Mouse (Mus musculus) embryo, embryonic 11 days (tissue): ENCODE results near the gene Myom3.

Source experiments
- DNase-seq: peaks from one replicate; pipeline ENCODE4 v3.0.0-alpha.2; 2015

The Myom3 gene

GRCm38 (mm10) chr4:135762251-135762906, 2.9 kb downstream of the Myom3 start:
- DNase-seq, result peak; percentile 84

- no peak for DNase-seq
Measured at GRCm38 (mm10) chr4:135764700-135765099, 5.2 kb downstream of the Myom3 start.

GRCm38 (mm10) chr4:135765707-135766106, 6.2 kb downstream of the Myom3 start:
- DNase-seq, result no peak

DNA sequence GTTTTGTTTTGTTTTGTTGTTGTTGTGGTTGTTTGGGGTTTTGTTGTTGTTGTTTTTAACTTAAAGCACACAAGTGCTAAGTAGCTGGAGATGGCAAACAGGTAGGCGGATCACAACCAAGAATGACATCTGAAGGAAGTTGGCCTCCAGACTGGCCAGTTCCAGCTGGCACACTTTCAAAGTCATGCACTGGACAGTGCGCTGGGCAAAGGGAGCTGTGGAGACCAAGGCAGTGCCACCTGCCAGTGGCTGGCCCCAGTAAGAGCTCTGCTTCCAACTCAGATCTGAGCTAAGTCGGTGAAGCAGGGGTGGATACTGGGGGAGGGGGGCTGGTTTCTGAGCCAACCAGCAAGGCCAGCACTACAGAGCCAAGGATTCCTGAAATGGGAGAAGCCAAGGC, 7.5 kb downstream of the Myom3 start:
- no peak for DNase-seq

- peak; percentile 61 for DNase-seq
Measured at GRCm38 (mm10) chr4:135768572-135769526, 9.3 kb downstream of the Myom3 start.

- no peak for DNase-seq
Measured at GRCm38 (mm10) chr4:135770611-135771305, 11.2 kb downstream of the Myom3 start.

- no peak for DNase-seq
Measured at GRCm38 (mm10) chr4:135771592-135771991, 12.1 kb downstream of the Myom3 start.

- no peak for DNase-seq
Measured at GRCm38 (mm10) chr4:135772671-135773070, 13.2 kb downstream of the Myom3 start.

DNA sequence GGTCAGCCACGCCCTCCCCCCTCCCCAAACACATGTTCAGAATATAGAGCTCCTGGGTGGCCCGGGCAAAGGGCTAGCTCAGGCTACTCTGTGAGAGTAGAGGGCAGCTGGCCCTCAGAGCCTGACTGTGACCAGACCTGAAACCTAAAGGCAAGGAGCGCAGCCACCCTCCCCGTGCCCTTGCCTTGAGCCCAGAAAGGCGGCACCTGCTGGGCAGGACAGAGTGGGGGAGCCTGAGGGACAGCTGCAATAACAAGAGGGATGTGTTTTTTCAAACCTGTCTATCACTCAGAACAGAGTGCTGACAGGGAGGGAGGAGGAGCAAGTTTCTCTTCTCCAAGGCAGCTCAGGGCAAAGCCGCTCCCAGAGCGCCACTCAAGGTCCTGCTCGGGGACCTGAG, 15.0 kb downstream of the Myom3 start:
- no peak for DNase-seq

DNA sequence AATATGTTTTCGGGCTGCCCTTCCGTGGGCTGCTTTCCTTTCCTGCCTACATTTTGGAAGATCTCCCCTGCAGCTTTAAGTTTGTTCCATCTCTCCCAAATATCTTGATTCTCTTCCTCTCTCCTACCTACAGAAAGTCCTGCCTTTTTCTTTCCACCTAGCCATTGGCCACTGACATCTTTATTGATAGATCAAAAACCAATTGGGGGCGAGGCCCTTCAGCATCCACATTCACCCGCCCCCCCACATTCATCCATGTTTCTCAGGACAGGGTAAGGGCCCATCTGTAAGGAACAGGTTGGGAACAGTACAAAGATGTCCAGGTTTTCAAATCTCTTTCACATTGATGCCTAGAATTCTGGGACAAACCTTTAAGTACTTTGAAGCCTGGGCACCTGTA, 17.3 kb downstream of the Myom3 start:
- DNase-seq, result no peak

- DNase-seq, result no peak
Measured at GRCm38 (mm10) chr4:135779661-135780060, 20.1 kb downstream of the Myom3 start.

GRCm38 (mm10) chr4:135780255-135780654, 20.7 kb downstream of the Myom3 start:
- no peak for DNase-seq

DNA sequence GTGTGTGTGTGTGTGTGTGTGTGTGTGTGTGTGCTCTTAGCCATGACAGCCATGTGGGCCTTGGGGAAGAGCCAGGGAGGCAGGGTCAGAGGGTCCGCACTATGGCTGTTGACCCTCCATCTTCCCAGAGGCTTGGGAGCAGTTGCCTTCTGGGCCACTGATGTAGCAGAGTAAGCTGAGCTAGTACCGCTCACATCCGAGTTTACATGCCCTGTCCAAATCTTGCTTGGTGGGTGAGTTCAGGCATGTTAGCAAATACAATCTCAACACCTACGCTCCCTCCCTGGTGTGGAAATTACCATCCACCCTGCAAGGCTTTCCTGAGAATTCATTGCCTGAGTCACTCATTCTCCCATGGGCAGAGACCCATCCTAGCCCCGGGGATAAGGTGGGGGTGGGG, 21.8 kb downstream of the Myom3 start:
- DNase-seq, result no peak

GRCm38 (mm10) chr4:135786581-135786980, 27.1 kb downstream of the Myom3 start:
- no peak for DNase-seq

- no peak for DNase-seq
Measured at GRCm38 (mm10) chr4:135787271-135787670, 27.8 kb downstream of the Myom3 start.

DNA sequence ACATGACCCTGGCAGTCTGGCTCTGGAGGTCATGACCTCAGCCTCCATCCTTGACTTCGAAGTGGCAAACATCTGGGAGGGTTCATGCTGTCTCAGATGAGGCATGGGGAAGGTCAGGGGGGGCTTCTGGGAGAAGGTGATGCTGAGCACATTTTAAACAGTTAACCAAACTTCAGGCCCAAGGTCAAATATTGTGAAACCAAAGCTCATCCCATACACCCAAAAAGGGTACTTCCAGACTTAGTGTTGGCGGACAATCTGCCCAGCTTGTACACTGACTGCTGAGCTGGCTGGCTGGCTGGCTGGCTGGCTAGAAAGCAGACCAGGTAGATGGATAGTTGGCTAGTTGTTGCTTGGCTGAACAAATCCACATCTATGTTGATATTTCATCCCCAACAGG, 29.6 kb downstream of the Myom3 start:
- no peak for DNase-seq

- DNase-seq, result no peak
Measured at GRCm38 (mm10) chr4:135792821-135793220, 33.3 kb downstream of the Myom3 start.

DNA sequence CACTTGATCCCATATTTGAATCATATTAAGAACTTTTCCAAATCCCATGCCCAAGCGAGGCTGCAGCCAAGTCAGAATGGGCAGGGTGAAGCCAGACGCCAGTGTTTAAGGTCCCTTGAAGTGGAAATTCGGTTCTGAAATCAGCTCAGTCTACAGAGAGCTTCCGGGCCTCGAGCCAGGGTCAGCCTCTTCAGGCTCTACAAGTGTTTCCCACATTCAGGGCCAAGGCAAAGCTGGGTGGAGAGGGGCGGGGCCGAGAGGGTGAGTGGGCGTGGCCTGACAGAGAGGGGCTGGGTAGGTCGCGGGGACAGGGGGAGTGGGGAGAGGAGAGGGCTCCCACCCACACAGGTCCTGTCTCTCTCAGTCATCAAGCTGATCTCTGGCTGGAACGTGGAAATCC, 38.4 kb downstream of the Myom3 start:
- peak; percentile 20 for DNase-seq

- DNase-seq, result peak; percentile 90
Measured at GRCm38 (mm10) chr4:135801543-135801942, 42.0 kb downstream of the Myom3 start.

- DNase-seq, result peak; percentile 13
Measured at GRCm38 (mm10) chr4:135803299-135803698, 43.8 kb downstream of the Myom3 start.

DNA sequence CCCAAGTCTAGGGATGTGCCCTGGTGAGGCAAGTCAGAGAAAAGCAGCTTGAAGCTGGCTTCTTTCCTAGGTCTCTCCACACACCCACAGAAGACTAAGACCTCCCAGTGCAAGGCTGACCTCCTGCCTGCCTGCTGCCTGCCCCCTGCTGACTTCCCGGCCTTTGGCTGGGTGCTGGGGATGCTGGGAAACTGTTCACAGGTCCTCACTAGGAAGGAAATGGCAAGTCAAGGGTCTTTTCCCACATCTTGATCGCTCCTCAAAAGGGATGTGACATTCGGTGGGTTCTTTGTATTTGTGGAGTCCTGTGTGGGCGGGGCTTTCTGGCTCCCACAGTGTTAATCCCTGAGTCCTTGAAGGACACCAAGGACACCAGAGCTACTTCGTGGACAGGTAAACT, 44.7 kb downstream of the Myom3 start:
- DNase-seq, result no peak

GRCm38 (mm10) chr4:135814896-135815295, 55.4 kb downstream of the Myom3 start:
- DNase-seq, result no peak

DNA sequence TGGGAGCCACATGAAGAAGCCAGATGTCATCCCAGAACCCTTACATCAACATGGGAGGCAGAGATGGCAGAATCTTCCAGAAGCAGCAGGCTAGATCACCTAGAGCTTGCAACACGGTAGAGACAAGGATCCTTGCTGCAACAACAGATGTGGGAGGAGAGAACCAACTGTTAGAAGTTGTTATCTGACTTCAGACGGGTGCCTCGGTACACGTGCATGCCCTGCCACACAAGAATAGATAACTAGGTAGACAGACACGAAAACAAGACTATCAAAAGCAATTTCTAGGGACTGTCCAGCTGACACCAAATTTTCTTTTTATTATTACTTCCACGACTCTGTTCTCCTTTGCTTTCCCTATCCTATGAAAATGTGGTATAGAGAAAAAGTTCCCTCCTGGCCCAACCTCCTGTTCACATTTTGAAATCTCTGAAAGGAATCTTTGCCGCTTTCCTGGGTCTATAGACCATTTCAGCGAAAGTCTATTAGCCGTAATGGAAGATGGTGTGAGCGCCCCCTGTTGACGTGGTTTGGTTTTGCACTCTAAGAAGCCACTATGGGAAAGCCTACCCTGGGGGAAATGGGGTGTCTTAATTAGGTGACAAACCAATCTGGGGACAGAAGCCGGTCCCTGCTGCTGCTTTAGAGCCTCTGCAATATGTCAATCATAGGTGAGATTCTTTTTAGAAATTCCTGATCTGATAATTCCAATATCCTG, 57.5 kb downstream of the Myom3 start:
- DNase-seq, result peak; percentile 54
